Mouse (Mus musculus): ENCODE measurements around the gene Efhd1. TPM values are rescaled to one million over a fixed set of nuclear protein-coding genes. Genes with fewer than 3 reads are reported as not detected.

Gene Efhd1
- 1 to 10 TPM; 2.6 to 3.0 TPM for total RNA-seq (2021)

DNA sequence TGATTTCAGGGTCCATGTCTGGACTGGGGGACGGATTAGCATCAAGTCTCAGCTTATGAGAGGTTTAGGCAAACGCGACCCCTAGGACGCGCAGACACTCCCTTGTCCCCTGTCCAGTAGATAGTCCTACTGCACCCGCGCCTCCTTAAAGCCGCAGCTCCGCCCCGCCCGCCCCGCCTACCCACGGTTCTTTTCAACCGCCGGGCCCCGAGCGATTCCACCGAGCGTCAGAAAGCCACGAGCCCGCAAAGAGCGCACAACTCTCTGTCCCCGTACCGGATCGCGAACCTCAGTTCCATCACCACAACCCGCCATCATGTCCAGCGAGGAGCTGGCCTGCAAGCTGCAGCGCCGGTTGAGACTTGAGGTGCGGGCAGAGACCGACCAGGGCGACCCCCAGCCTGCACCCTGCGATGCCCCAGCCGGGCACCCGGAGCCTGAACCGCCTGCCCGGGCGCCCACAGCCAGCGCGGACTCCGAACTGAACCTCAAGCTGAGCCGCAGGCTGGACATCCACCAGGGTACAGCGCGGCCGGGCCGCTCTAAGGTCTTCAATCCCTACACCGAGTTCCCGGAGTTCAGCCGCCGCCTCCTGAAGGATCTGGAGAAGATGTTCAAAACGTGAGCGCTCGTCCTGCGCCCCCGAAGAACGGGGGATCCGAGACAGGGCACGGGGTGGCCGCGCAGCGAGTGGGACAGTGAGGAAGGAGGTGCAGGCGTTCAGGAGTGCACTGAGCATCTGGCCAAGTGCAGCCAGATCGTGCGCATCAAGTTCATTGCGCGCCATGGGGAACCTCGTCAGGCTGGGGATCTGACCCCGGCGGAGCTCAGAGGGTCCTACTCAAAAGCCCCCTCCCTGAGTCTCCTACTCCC lies at the start of gene Efhd1:
Gene Efhd1 (plus strand): TSS at position 230 of the 873 bp plus-strand sequence.
- DNase-seq, result peak; percentile 22

DNA sequence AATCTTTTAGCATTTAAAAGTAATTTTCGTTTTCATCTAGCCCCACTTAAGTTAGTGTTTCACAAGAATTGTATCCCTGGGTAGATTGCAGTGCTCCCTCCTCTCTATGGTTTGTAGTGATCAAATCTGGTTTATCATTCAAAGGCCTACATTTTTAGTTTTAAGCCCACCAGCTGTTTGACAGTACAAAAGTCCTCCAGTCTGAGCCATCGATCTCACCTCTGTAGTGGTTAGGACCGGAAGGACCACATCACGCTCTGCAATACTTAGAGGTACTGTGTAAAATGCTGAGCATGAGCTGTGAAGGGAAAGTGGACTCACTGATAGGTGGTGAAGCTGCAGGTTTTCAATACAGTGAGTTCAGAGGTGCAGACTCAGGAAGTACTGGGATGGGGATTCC lies 49.4 kb upstream of the Efhd1 start:
- DNase-seq, result no peak

DNA sequence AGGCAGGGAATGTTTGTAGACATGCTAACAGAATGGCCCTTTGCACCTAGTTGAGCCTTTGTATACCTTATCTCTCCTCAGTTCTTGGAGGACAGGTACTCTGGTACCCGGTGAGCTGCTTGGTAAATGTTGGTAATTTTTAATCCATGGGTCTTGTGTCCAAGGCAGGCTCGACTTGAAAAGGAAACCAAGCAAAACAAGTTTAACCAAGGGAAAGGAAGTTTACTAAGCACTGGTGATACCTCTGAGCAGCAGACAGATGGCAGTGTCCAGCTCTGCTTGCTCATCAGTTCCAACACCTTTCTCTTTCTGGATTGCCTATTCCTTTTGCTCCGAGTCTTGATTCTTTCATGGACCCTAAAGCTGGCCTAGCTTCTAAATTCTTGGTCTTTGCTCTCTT lies 46.2 kb upstream of the Efhd1 start:
- DNase-seq, result no peak

DNA sequence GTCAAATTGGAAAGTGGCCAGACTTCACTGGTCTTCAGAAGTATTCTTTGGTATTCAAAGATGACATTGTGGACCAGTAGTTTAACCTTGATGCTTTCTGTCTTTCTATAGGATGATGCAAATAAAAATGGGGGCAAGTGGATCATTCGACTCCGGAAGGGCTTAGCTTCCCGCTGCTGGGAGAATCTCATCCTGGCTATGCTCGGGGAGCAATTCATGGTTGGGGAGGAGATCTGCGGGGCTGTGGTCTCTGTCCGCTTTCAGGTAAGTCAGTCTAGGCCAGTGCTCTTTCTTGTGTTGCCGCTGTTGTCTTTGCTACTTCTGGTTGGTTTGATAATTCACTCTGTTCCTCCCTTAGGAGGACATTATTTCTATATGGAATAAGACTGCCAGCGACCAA lies 38.4 kb upstream of the Efhd1 start:
- DNase-seq, result no peak

DNA sequence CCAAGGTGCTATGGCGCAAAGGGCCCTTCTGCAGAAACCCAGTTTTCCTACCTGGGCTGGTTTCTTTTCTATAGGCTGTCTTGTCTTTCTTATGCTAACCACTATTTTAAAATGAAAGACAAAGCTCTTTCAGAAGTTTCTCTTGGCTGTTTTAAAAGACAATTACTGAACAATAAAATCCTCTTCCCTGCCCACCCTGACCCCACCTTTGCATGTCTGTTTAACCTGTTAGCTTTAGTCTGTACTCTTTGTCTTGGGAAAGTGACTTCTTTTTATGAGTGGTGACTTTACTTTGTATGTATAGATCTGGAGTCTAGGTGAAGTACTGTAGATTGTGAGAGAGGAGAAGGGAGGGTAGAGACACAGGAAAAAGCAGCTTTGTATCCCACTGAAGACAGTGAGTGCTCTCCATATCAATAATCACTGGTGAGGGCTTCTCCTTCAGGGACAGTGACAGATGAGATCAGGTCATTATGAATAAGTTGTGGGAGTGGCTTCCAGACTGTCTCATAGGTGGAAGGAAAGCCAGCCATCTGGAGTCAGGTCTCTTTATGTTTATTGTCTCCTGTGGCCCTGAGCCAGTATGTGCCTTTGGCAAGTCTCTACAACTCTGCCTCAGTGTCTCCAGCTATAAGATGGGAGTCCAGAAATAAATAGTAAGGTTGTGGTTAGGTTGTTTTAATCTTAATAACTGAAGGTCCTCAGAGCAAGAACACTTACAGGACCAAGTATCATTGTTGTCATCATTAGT lies 37.6 kb upstream of the Efhd1 start:
- no peak for DNase-seq

DNA sequence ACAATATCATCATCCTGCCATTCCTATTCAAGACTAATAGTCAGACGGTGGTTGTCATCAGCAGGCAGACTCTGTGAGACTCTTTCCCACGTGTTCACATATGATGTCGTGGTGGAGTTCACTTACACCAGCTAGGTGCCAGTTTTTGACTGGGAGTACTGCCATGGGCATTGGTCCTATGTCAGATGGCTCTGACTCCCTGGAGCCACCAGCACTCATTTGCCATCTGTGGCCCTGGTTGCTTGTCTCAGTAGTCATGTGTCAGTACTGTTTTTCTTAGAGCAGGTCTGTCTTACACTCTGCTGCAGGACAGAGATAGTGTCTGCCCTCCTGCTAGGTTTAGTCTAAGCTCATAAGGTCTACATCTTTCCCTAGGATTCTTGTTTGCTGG lies 37.0 kb upstream of the Efhd1 start:
- DNase-seq, result no peak

DNA sequence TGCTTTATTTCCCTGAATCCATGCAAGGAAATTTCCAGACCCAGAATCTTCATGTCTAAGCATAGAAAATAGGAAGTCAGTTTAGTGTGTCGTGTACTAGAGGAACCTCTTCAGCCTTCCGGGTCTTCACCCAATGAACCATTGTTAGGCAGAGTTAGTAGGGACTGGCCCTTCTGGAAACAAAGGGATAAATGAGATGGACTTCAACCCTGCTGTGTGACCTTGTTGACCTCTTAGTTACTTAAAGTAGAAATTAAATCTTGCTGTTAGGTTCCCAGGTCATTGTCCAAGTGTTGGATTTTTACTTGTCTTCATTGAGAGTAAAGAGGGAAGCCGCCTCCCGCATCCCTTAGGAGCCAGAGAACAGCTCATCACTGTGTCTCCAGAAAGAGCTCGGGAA lies 33.6 kb upstream of the Efhd1 start:
- no peak for DNase-seq

DNA sequence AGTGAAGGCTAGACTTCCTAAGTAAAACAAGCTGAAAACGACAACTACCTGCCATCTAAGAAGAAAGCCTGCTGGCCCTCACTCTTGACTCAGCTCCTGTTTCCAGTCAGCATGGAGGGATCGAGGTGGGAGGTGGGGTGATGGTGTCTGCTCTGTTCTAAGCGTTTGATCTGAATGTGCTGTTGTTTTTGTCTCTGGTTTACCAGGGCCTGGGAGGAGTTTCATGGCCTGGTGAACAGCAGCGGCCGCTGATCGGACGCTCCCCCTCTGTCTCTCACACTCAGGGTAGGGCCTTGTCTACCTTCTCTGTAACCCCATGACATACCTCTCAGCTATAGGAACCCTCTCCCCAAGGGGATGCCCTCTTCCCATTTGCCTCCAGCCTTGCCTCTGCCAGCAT lies 32.0 kb upstream of the Efhd1 start:
- DNase-seq, result no peak

DNA sequence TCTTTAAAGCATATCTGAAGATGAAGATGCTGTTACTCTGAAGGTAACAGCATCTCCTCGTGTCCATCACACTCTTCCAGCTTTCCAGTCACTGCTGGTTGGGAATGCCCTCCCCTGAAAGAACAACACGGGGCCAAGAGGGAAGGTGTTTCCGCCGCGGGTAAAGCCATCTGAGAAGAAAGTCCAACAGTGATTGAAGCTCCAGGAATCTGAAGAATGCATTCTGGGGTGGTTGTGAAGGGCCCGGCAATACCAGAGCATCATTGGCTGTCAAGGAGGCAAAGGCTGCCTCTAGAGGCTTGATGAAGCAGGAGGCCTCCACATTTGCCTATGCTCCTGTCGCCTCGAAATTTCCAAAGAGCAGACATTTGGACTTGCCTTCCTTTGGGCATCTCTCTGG lies 25.1 kb upstream of the Efhd1 start:
- DNase-seq, result no peak

DNA sequence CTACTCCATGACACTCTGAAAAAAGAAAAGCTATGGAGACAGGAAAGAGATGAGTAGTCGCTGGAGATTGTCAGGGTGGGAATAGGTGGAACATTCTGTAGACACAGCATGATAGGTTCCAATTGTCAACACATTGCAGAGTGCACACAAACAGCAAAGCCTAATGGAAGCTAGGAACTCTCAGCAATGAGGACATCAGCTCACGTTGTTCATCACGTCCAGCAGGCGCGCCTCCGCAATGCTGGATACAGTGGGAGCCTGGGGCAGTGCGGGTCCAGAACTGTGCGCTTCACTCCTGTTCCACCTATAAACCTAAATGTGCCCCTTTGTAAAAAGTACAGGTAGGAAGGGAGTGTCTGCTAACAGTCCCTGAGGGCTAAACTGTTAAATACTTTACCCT lies 21.1 kb upstream of the Efhd1 start:
- DNase-seq, result no peak

DNA sequence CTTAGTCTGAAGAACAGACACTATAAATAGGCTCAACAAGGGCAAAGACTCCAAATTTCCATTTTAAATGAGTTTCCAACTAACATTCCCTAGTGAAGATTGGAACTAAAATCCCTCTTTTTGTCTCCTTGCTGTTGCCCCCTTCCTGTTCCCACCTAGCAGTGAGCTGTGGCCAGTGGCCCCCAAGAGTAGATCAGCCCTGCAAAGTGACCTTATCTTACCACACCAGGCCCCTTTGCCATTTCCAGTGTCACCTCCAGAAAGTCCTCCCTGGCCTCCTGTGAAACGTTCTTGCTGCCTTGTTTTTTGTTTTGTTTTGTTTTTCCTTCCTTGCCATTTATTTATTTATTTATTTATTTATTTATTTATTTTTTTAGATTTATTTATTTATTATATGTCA lies 18.7 kb upstream of the Efhd1 start:
- DNase-seq, result no peak

DNA sequence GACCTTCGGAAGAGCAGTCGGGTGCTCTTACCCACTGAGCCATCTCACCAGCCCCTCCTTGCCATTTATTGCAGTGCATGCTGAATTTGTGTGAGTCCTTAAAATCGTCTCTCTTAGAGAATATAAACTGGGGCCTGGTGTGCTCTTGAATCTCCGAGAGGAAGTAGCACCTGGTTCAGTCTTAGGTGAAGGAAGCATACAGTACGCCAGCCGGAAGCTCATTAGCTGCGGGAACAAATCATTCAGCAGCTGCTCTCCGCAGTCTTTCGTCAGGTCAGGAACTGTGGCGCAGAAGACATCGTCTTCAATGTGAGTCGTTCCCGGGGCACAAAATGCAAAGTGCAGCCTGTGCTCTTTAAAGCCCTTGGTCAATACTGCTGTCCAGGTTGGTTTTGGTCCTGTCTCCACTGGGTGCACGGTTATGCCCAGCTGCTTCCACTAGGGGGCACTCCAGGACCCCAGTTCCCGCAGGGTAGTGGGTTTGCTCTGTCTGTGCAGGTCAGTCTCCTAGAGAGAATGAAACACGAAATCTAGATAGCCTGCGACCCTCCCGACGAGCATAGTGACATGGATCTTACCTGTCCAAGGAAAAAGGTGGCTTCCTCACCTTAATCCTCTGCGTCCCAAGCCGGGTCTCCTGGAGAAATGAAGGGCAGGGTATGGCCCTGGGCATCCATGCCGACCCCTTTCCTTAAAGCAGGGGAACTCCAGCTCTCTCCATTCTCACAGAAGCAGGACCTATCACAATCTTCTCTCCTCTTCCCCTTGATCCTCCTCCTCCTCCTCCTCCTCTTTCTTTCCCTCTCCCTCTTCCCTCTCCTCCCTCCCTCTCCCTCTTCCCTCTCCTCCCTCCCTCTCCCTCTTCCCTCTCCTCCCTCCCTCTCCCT lies 18.0 kb upstream of the Efhd1 start:
- DNase-seq, result peak; percentile 88

DNA sequence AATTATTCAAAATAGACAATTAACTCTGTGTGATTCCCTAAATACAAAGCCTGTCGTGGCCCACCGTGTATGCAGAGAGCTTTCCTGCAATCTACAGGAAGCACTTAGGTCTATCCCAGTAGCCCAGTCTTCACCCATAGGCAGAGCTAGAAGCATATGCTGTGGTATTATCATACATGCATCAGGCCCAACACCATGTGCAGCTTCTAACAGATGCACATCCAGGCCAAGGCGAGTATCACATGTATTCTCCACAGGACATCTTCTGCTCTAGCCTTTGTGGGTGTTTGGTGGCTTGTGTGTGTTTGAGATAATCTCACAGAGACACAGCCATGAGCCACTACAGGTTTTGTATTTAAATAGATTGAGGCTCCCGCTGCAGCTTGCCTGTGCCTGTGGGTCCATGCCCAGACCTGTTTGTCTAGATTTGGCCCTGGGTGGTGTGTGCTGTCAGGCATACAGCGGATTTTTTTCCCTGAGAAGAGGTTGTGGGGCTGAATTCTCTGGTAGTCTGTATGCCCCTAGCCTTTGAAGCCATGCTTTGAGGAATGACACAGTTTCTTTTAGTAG lies 12.0 kb upstream of the Efhd1 start:
- DNase-seq, result no peak

DNA sequence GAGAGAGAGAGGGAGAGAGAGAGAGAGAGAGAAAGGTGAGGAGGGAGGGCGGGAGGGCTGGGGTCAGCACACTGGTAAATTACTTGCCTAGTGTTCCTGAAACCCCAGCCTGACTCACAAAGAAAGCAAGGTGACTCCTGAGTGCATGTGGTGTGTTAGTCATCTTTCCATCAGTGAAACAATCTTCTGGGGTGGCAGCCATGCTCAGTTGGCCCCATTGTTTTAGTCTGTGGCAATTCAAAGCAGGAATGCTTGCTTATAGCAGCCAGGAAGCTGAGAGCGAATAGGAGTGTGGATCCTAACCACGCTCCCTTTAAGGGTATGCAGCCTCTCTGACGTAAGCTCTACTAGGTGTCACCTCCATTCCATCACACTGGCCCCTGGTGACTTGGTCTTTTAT lies 9.0 kb upstream of the Efhd1 start:
- DNase-seq, result no peak

DNA sequence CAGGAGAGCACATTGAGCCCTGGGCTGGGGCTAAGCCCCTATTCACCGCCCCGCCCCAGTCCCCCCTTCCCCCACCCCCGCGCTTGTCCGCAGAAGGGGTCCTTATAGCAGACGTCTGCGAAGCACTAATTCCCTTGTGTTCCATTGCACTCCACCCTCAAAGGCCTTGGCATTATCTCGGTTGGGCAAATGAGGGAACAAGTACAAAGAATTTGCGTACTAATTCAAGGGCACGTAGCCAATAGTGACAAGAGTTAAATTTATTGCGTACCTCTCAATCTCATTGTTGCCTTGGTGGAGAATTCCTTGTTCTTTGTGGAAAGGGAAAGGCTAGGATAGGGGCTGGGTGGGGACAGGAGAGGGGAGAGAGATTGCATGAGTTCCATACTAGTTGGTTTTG lies 6.5 kb upstream of the Efhd1 start:
- no peak for DNase-seq

DNA sequence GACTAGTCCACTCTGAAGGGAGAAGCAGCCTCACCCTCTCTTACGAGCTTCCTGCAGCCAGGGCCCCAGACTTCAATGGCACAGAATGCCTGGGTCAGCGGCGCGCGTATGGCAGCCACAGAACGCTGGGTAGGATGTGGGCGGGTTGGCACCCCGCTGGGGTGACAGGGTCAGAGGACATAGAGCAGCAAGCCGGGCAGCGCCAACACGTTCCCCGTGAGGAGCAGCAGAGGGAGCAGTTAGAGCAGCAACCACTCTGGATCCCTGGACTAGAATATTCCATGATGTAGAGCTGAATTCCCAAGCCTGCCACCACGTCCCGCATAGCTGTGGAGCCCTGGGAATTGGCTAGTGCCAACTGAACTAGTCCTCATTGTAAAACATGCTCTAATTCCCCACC lies 5.7 kb upstream of the Efhd1 start:
- peak; percentile 36 for DNase-seq

DNA sequence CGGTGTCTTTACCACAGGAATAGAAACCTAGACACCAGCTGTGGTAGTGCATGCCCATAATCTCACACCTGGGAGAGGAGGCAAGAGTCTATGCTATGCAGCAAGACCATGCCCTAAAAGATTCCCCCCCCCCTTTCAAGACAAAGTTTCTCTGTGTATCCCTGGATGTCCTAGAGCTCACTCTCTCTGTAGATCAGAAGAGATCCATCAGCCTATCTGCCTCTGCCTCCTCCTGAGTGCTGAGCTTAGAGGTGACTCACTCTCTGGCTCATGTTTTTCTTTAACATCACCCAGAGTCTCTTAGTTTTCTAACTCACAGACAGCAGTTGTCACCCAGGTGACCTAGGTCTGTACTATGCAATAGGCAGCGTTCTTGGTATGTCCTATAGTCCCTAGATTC lies 4.8 kb upstream of the Efhd1 start:
- DNase-seq, result no peak

DNA sequence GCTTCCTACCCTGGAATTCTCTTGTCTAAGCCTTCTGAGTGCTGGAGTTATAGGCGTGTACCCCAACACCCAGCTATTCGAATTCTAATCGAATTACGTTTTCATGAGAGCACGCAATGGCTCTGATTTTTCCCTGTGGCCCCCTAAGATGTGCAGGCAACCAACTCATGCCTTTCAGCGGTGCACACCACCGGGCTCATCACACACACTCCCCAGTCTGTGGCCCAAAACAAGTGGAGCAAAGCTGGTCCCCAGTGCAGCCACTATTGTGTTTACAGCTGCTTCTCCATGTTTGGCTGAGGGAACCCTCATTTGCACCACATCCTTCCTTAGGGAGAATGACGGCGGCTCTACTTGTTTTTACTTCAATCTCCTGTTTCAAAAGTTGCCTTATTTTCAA lies 906 bp upstream of the Efhd1 start:
- DNase-seq, result no peak

DNA sequence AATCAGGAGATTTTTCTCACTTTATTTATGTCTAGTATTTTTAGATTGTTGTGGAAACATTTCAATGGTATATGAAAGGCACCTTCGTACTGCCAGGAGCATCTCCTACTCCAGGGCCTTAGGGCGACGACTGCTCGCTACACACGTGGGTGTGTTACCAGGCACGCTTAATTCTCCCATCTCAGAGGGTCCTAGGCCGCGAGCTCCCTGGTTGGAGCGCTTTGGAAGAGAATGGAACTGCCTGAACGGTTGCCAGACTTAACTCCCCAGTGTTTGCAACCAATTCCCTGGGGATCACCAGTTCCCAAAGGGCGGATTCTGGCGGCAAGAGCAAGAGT lies 398 bp upstream of the Efhd1 start:
- no peak for DNase-seq

DNA sequence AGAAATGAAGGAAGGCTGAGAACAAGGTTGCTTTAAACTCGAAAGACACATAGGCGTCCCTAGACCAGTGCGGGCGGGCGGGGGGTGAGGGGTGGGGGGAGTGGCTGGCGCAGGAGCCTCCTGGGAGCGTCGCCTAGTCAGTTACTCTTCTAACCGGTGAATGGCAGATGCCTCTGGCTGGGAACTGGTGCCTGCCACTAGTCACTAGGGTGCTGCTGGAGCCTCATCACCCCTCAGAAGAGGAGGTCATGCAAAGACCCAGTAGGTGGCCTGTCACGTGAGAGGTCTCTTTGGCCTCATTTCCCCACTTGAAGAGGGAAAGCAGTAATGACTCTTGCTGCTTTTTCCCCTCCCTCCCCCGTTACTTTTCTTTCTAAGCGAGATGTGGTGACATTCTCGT lies 1.0 kb downstream of the Efhd1 start:
- no peak for DNase-seq

DNA sequence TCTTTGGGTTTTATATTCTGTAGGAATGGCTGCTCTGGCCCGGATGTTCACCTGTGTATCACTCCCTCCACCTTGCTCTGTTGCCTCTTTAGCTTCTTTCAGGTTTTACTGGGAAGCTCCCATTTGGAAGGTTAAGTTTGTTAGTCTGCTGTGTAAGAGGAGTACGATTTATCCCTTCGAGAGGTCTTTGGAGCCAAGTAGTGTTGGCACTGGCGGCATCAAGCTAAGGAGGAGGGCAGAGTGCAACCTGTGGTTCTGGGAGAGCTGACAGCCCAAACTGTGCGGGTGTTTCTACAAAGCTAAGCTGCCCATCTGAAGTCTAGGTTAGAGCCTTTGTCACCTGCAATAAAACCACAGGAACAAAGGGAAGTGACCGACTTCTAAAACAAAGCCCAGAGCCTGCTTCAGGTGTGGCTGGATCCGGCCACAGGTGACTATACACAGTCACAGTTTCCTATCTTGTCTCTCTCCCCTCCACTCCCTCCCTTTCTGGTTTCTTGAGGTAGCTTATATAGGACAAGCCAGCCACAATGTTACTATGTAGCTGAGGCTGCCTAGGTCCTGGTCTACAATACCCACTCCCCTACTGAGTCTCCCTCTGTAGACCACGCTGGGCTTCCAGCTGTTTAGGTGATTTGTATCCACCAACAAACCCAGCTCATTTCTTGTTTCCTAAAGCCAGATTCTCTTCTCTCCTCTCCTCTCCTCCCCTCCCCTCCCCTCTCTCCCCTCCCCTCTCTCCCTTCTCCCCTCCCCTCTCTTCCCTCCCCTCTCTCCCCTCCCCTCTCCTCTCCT lies 2.3 kb downstream of the Efhd1 start:
- no peak for DNase-seq

DNA sequence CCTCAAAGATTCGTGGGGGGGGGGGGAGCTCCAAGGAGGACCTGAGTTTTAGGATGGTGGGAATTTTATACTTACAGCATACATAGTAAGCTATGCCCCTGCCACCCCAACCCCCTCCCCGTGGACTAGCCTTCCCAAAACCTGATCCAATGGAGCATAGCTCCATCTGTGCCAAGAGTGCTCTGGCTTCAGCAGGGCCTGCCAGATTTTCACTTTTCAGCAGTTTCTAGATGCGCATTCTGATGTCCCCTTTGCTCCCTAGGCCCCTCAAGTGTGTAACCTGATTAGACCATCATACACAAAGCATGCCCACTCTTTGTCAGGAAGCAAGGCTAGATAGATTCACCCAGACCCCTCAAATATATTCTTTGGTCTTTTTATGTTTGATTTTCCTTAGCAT lies 6.0 kb downstream of the Efhd1 start:
- DNase-seq, result no peak

All from heart, postnatal 4 days (tissue).